Mouse (Mus musculus) liver, adult 2 months (tissue): ENCODE measurements at regions not wholly inside any gene's neighbourhood (a gene's known extent, or its start where the extent isn't known, plus 50 kb on each side); places are given as distances from the start of the nearest gene placed in this dataset.

Experiments used
- CTCF ChIP-seq: fragments of 200-500 bp; IDR thresholded peaks from 2 replicates; pipeline ENCODE4 v1.5.1; 2011; ENCODE audit warnings: low read depth, low read length, control low read depth
- POLR2A ChIP-seq: fragments of 200-500 bp; IDR thresholded peaks from 2 replicates; pipeline ENCODE4 v1.6.1; 2011; ENCODE audit warnings: low read length, control low read depth; ENCODE audit not compliant: insufficient read depth; ENCODE audit errors: extremely low read depth

- TF ChIP-seq CTCF: no peak
- TF ChIP-seq POLR2A: no peak
Measured at GRCm38 (mm10) chr13:107618796-107619429, 425.3 kb upstream of the Smim15 start.
